Mouse (Mus musculus): ENCODE measurements at regions not wholly inside any gene's neighbourhood (a gene's known extent, or its start where the extent isn't known, plus 50 kb on each side); places are given as distances from the start of the nearest gene placed in this dataset.

GRCm38 (mm10) chr16:24056123-24056884 is 67.7 kb upstream of the Bcl6 start:
- DNase-seq (ENCODE audit: low read depth, low spot score): no peak

GRCm38 (mm10) chr16:24054293-24054692 is 65.6 kb upstream of the Bcl6 start:
- no peak for DNase-seq (ENCODE audit: low read depth, low spot score)

- no peak for DNase-seq (ENCODE audit: low read depth, low spot score)
Observed at GRCm38 (mm10) chr16:24053403-24053802, 64.8 kb upstream of the Bcl6 start.

DNA sequence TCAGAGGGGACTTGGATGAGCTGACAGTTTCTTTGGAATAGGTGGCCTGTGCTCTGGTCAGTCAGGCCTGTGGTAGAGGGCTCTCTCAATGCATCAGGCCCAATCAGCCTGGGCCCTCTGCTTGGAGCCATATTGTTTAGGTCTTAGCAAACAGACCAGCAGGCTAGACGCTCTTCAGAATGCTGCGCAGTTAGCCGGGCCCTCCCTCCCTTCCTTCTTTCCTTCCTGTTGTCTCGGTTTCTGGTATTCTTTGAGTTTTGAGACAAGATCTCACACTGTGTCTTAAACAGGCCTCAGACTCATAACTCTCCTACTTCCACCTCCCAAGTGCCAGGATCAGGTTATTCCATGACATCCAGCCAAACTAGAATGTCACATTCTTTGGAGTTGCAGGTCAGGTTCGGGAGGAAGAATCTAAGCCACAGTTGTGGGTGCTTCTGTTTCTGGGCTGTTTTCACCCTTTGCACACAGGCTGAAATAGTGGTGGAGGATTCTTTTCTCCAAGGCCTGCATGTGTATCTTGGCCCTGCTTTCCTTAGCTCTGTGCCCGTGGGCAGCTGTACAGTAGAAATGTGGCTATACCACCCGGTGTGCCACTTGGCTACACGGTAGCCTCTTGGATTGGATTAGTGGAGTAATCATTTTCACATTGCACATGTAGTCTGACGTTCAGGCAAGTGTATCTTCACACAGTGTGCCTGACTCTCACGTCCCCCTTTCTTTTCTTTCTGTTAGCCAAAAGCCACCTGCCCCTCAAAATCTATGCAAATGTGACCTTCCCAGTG is 62.4 kb upstream of the Bcl6 start:
- no peak for DNase-seq (ENCODE audit: low read depth, low spot score)

GRCm38 (mm10) chr16:24043779-24044178 is 55.1 kb upstream of the Bcl6 start:
- no peak for DNase-seq (ENCODE audit: low read depth, low spot score)

GRCm38 (mm10) chr16:24042977-24043376 is 54.3 kb upstream of the Bcl6 start:
- DNase-seq (ENCODE audit: low read depth, low spot score): no peak

- DNase-seq (ENCODE audit: low read depth, low spot score): no peak
Observed at GRCm38 (mm10) chr16:24042216-24042615, 53.6 kb upstream of the Bcl6 start.

GRCm38 (mm10) chr16:24041403-24041802 is 52.8 kb upstream of the Bcl6 start:
- DNase-seq (ENCODE audit: low read depth, low spot score): no peak

DNA sequence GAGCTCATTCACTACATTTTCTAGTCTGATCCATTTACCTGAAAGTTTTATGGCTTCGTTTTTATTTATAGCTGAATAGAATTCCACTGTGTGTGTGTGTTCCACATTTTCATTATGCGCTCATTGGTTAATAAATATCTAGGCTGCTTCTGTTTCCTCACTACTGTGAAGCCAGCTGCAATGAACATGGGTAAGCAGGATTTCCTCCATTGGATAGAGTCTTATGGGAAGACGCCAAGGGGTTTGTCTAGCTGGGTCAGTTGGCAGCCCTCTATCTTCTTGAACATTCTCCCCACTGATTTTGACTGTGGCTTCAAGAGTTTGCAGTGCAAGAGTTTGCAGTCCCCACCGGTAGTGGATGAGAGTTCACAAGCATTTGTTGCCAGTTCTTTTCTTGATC is 51.1 kb upstream of the Bcl6 start:
- DNase-seq (ENCODE audit: low read depth, low spot score): no peak

Data from mesoderm, embryonic 11.5 days (tissue).